Mouse (Mus musculus): ENCODE data around the gene Bak1. TPM values are rescaled to one million over a fixed set of nuclear protein-coding genes. Genes with fewer than 3 reads are reported as not detected.

Bak1 gene
- total RNA-seq (2023): 10 to 100 TPM; 73.2 to 78.1 TPM

GRCm38 (mm10) chr17:27028909-27029308, at the start of gene Bak1:
TSS of gene Bak1 (minus strand) at chr17:27029009.

GRCm38 (mm10) chr17:27056812-27057516, 28.2 kb upstream of the Bak1 start, which contains the start of gene Itpr3:
TSS of gene Itpr3 (plus strand) at chr17:27057304.

GRCm38 (mm10) chr17:26972703-26973574, 55.9 kb downstream of the Bak1 start, which contains the start of gene Zbtb9:
TSS of gene Zbtb9 (plus strand) at chr17:26973167.

Other genes starting within 250 kb of the Bak1 start
- gene Bnip1, start 247.9 kb downstream of the Bak1 start, total RNA-seq (2023): 10 to 100 TPM; 14.3 to 17.5 TPM
- gene Nkx2-5, start 184.0 kb downstream of the Bak1 start, total RNA-seq (2023): not detected
- gene Kifc5b, start 111.9 kb downstream of the Bak1 start, total RNA-seq (2023): 10 to 100 TPM; 20.7 to 24.2 TPM
- gene Phf1, start 96.0 kb downstream of the Bak1 start, total RNA-seq (2023): 10 to 100 TPM; 57.3 to 61.4 TPM
- gene Cuta, start 89.4 kb downstream of the Bak1 start, total RNA-seq (2023): 10 to 100 TPM; 62.3 to 63.5 TPM
- 1 to 10 TPM; 5.7 to 7.8 TPM for gene Syngap1, start 87.8 kb downstream of the Bak1 start, total RNA-seq (2023)
- gene Zbtb9, start 55.8 kb downstream of the Bak1 start, total RNA-seq (2023): 10 to 100 TPM in 1 of 2 experiments, 1 to 10 TPM in 1; 9.9 to 10.3 TPM
- gene Itpr3, start 28.3 kb upstream of the Bak1 start, total RNA-seq (2023): 1 to 10 TPM; 5.5 to 6.7 TPM
- gene Uqcc2, start 104.9 kb upstream of the Bak1 start, total RNA-seq (2023): 10 to 100 TPM; 37.1 to 39.6 TPM
- gene Ip6k3, start 138.8 kb upstream of the Bak1 start, total RNA-seq (2023): under 1 TPM; 0.81 to 0.84 TPM
- 10 to 100 TPM; 37.4 to 43.6 TPM for gene Lemd2, start 175.5 kb upstream of the Bak1 start, total RNA-seq (2023)

Data from neutrophil, adult 83 days (primary cell).